Mouse (Mus musculus): ENCODE measurements around the gene Wdr66.
A peak's percentile ranks its signal among the peaks of the same experiment; 100 is the strongest.

The Wdr66 gene

GRCm38 (mm10) chr5:123315219-123315866 is 63.4 kb downstream of the Wdr66 start:
- peak; percentile 33 to 44 for DNase-seq

GRCm38 (mm10) chr5:123317992-123318391 is 66.1 kb downstream of the Wdr66 start:
- DNase-seq, result peak in 1 of 2 experiments; percentile 25

GRCm38 (mm10) chr5:123320136-123320535 is 68.2 kb downstream of the Wdr66 start:
- DNase-seq, result no peak

GRCm38 (mm10) chr5:123324242-123324641 is 72.3 kb downstream of the Wdr66 start:
- DNase-seq, result no peak

- no peak for DNase-seq
These were observed 74.3 kb downstream of the Wdr66 start for GRCm38 (mm10) chr5:123326006-123326750.

GRCm38 (mm10) chr5:123326751-123327148 is 74.8 kb downstream of the Wdr66 start:
- DNase-seq, result peak; percentile 45 to 60

GRCm38 (mm10) chr5:123327686-123328085 is 75.8 kb downstream of the Wdr66 start:
- no peak for DNase-seq

GRCm38 (mm10) chr5:123333566-123333965 is 81.7 kb downstream of the Wdr66 start:
- DNase-seq, result no peak

- DNase-seq, result no peak
These were observed 84.5 kb downstream of the Wdr66 start for GRCm38 (mm10) chr5:123336205-123336961.

GRCm38 (mm10) chr5:123338463-123338862 is 86.6 kb downstream of the Wdr66 start:
- no peak for DNase-seq

GRCm38 (mm10) chr5:123343707-123344627 is 92.1 kb downstream of the Wdr66 start, which contains the start of gene Bcl7a:
Bcl7a (plus strand) TSS chr5:123343834.
- peak; percentile 85 to 91 for DNase-seq

GRCm38 (mm10) chr5:123344628-123344962 is 92.7 kb downstream of the Wdr66 start:
- DNase-seq, result no peak

- DNase-seq, result peak; percentile 40 to 53
These were observed 93.3 kb downstream of the Wdr66 start for GRCm38 (mm10) chr5:123344963-123345852.

GRCm38 (mm10) chr5:123345853-123346654 is 94.2 kb downstream of the Wdr66 start:
- peak; percentile 26 to 31 for DNase-seq

- no peak for DNase-seq
These were observed 94.9 kb downstream of the Wdr66 start for GRCm38 (mm10) chr5:123346701-123347270.

GRCm38 (mm10) chr5:123347985-123348384 is 96.1 kb downstream of the Wdr66 start:
- DNase-seq, result no peak

- peak in 1 of 2 experiments; percentile 32 for DNase-seq
These were observed 98.5 kb downstream of the Wdr66 start for GRCm38 (mm10) chr5:123350386-123350785.

GRCm38 (mm10) chr5:123355918-123356317 is 104.0 kb downstream of the Wdr66 start:
- no peak for DNase-seq

- no peak for DNase-seq
These were observed 105.4 kb downstream of the Wdr66 start for GRCm38 (mm10) chr5:123357253-123357652.

- DNase-seq, result no peak
These were observed 107.5 kb downstream of the Wdr66 start for GRCm38 (mm10) chr5:123359431-123359830.

Data from spleen, adult 18-20 months (tissue).